ENCODE assay signal across 10 mouse cellular contexts in genomic region chr10:41565141-41565540, GRCm38 (mm10). TPM values are rescaled to one million over a fixed set of nuclear protein-coding genes. Genes with fewer than 3 reads are reported as not detected.
A peak's percentile ranks its signal among the peaks of the same experiment; 100 is the strongest.
DNase-seq lines count a peak whose midpoint lies in the region; ATAC-seq and TF ChIP-seq lines count a peak whose summit lies in the region.
"Had no signal": no experiment of that assay in that cellular context is flagged by ENCODE, and none has a peak within 500 bp of the region (broad histone marks: within the 10 kb centered on the region; RNA-seq: fewer than 3 reads in every experiment).

No protein-coding gene starts in this region.

- TF ChIP-seq POLR2A in lung, adult 2 months (IDR thresholded peaks at IDR 0.05; ENCODE audit: borderline replicate concordance, extremely low read depth, low read depth, low read length), result no peak
- no peak for TF ChIP-seq POLR2A in embryonic fibroblast, embryonic 13.5 days (IDR thresholded peaks at IDR 0.05; ENCODE audit: low read depth, low read length)

- H3K4me2 ChIP-seq in lung, embryonic 16.5 days (ENCODE audit: low read depth, low read length), result peak overlapping the region; percentile 27; the same call in 1 of the 2 replicates
- H3K4me2 ChIP-seq in midbrain, embryonic 11.5 days, result no peak overlapping the region
- H3K4me2 ChIP-seq: hindbrain, embryonic 14.5 days had no signal

- H3K4me3 ChIP-seq in lung, embryonic 16.5 days (ENCODE audit: low read length), result no peak overlapping the region
- no peak overlapping the region for H3K4me3 ChIP-seq in lung, adult 2 months (replicated peaks; ENCODE audit: extremely low read depth, low read depth, low read length)
- H3K4me3 ChIP-seq in embryonic fibroblast, embryonic 13.5 days (ENCODE audit: insufficient read depth, low read length), result no peak overlapping the region
- no peak overlapping the region for H3K4me3 ChIP-seq in midbrain, embryonic 11.5 days (ENCODE audit: low read depth, low read length)

- no peak for DNase-seq in lung, adult 2 months
- DNase-seq in heart, postnatal 25 days (ENCODE audit: low spot score), result peak; percentile 46
- DNase-seq in yolk sac, embryonic 10.5 days (ENCODE audit: low spot score), result peak; percentile 33
- DNase-seq in midbrain, embryonic 11.5 days (ENCODE audit: low spot score, missing footprints), result no peak
- DNase-seq in left cerebral cortex, postnatal 36 days (ENCODE audit: low spot score in 2 of 2), result no peak
- no peak for DNase-seq in thymus, postnatal 10 days (ENCODE audit: low spot score in 2 of 2)

- TF ChIP-seq CTCF in lung, adult 2 months (IDR thresholded peaks at IDR 0.05; ENCODE audit: insufficient read depth, low read length), result no peak
- TF ChIP-seq CTCF in embryonic fibroblast, embryonic 13.5 days (IDR thresholded peaks at IDR 0.05; ENCODE audit: borderline replicate concordance, insufficient read depth, low read length), result no peak

- H3K9ac ChIP-seq in lung, embryonic 16.5 days (ENCODE audit: low read length), result 0 out of 2 replicates have a peak overlapping the region, but pooled peaks have one; percentile 24
- H3K9ac ChIP-seq in midbrain, embryonic 11.5 days (ENCODE audit: low read length), result no peak overlapping the region
- H3K9ac ChIP-seq: hindbrain, embryonic 14.5 days had no signal

- no peaks in the 10 kb centered on the region for H3K36me3 ChIP-seq in lung, embryonic 16.5 days (ENCODE audit: control insufficient read depth, insufficient read depth, low read length)
- no peaks in the 10 kb centered on the region for H3K36me3 ChIP-seq in midbrain, embryonic 11.5 days (ENCODE audit: control insufficient read depth, insufficient read depth, low read length)
- H3K36me3 ChIP-seq: G1E had no signal

- H3K9me3 ChIP-seq in lung, embryonic 16.5 days (ENCODE audit: control insufficient read depth, low read length), result 0 out of 2 replicates have a peak, but pooled peaks cover 2% of the 10 kb centered on the region
- no peaks in the 10 kb centered on the region; the same call in 1 of the 2 replicates for H3K9me3 ChIP-seq in midbrain, embryonic 11.5 days (ENCODE audit: control insufficient read depth, low read length)

- no peak for ATAC-seq in lung, embryonic 16.5 days (ENCODE audit: low read depth)
- ATAC-seq in midbrain, embryonic 11.5 days (ENCODE audit: low FRiP score), result no peak

- intact Hi-C loops in heart, postnatal 25 days (cut with DNase I), result no loop called here
- intact Hi-C loops in left cerebral cortex, postnatal 36 days (cut with DNase I), result no loop called here

- no peaks in the 10 kb centered on the region for H3K27me3 ChIP-seq in lung, embryonic 16.5 days (ENCODE audit: control insufficient read depth, insufficient read depth, low read depth, low read length)
- no peaks in the 10 kb centered on the region for H3K27me3 ChIP-seq in midbrain, embryonic 11.5 days (ENCODE audit: control insufficient read depth, insufficient read depth, low read length)

- H3K27ac ChIP-seq in lung, embryonic 16.5 days (ENCODE audit: low read length), result no peak overlapping the region
- peak overlapping the region; percentile 61 for H3K27ac ChIP-seq in embryonic fibroblast, embryonic 13.5 days (ENCODE audit: insufficient read depth, low read length)
- no peak overlapping the region for H3K27ac ChIP-seq in midbrain, embryonic 11.5 days (ENCODE audit: low read depth, low read length)
- H3K27ac ChIP-seq: hindbrain, embryonic 14.5 days had no signal

- 27% methylated on average over 5 of the region's 5 CpGs for WGBS in lung, embryonic 16.5 days
- 23% methylated on average over 5 of the region's 5 CpGs for WGBS in lung, adult 2 months
- 36% methylated on average over 5 of the region's 5 CpGs for WGBS in midbrain, embryonic 11.5 days

- H3K4me1 ChIP-seq in lung, embryonic 16.5 days (replicated peaks; ENCODE audit: control insufficient read depth, insufficient read depth, low read length), result peaks cover 10% of the 10 kb centered on the region
- H3K4me1 ChIP-seq in lung, adult 2 months (ENCODE audit: control insufficient read depth, insufficient read depth, low read length), result no peaks in the 10 kb centered on the region; the same call in 1 of the 2 replicates
- H3K4me1 ChIP-seq in embryonic fibroblast, embryonic 13.5 days (ENCODE audit: control insufficient read depth, insufficient read depth, low read length), result no peaks in the 10 kb centered on the region; the same call in 1 of the 2 replicates
- H3K4me1 ChIP-seq in midbrain, embryonic 11.5 days (ENCODE audit: control insufficient read depth, insufficient read depth, low read length), result no peaks in the 10 kb centered on the region

RNA-seq across cellular contexts. Expression of gene Cd164, which starts 45.9 kb away (rescaled TPM):
- 169 and 185 TPM in 2 replicates for polyA plus RNA-seq in lung, embryonic 16.5 days (2015; fragmentation: Nextera tagmentation; extraction: Ambion mirVana)
- 93.4 and 131 TPM in 2 replicates for polyA plus RNA-seq in lung, adult 2 months (2012; rRNA removed)
- polyA plus RNA-seq in embryonic fibroblast, embryonic 13.5 days (2011; ENCODE audit: insufficient read length, low read depth, missing spikeins), result 284 and 337 TPM in 2 replicates
- total RNA-seq in heart, postnatal 25 days (2021), result 100 to 1,000 TPM; 126 to 148 TPM
- 112 and 126 TPM in 2 replicates for polyA plus RNA-seq in midbrain, embryonic 11.5 days (2014; fragmentation: Nextera tagmentation; extraction: Ambion mirVana)
- 10 to 100 TPM; 59.0 to 64.6 TPM for total RNA-seq in left cerebral cortex, postnatal 36 days (2021)

Comparison
In these comparisons a context has a peak if more than half of its experiments do, and no peak if none do; other contexts are left out.
1. DNase-seq: peak in heart, postnatal 25 days (single experiment) and yolk sac, embryonic 10.5 days (single experiment); none in lung, adult 2 months (single experiment), midbrain, embryonic 11.5 days (single experiment), left cerebral cortex, postnatal 36 days (0 of 2) and thymus, postnatal 10 days (0 of 2).